Mouse (Mus musculus): Measurements from ENCODE around the gene Sptan1. TPM values are rescaled to one million over a fixed set of nuclear protein-coding genes. Genes with fewer than 3 reads are reported as not detected.

The Sptan1 gene
- polyA plus RNA-seq, 1 experiment from 2014 or later = 156 TPM

DNA sequence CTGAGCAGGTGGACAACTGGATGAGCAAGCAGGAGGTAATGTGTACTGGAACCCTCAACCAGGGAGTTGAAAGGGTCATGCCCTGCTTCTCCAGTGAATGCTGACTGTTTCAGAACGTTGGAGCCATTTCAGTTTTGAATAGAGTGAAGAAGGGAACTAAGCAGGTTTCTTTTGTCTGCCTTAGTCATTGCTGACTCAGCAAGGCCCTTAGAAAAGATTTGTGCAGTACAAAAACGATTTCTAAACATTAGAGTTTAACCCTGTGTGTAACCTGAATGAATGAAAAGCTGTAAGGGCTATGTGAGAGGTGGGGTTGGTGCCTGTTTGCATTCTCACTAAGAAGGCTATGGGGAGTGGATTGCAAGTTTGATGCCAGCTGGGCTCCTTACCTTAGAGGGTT lies 26.6 kb downstream of the Sptan1 start:
- H3K4me1 ChIP-seq (ENCODE audit: control insufficient read depth in 2 of 2, insufficient read depth in 2 of 2, low read length in 2 of 2) = no peaks in the 10 kb centered on the region
- WGBS = 54% methylated on average over 2 of the region's 2 CpGs
- ATAC-seq (ENCODE audit: insufficient number of reproducible peaks, insufficient read depth, low FRiP score, low read depth) = no peak

DNA sequence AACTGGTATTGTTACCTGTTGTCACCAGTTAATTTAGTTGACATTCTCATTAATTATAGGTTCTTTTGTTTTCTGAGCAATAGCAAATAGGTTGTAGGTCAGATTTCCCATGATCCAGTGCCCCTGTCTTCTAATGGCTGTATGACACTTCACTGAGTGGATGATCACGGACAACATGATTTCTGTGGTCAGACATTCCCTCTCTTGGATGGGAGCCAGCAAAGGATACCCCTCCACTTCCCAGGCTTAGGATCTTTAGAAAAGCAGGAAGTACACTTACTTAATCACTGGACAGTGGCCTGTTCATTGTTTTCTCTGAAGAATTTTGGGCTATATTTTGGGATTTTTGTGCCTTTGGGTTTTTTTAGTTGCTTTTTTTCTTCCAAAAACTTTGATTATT lies 43.7 kb downstream of the Sptan1 start:
- no peak overlapping the region for H3K4me3 ChIP-seq (ENCODE audit: control insufficient read depth in 1 of 2, insufficient read depth in 1 of 2, low read depth in 1 of 2, low read length in 2 of 2)
- no peaks in the 10 kb centered on the region for H3K9me3 ChIP-seq (ENCODE audit: control insufficient read depth, low read length)
- no peak for ATAC-seq (ENCODE audit: insufficient number of reproducible peaks, insufficient read depth, low FRiP score, low read depth)
- no peak overlapping the region for H3K9ac ChIP-seq (ENCODE audit: low read length)
- H3K27ac ChIP-seq (replicated peaks in 1 of 2; ENCODE audit: control insufficient read depth in 1 of 2, insufficient read depth in 1 of 2, low read depth in 2 of 2, low read length in 2 of 2) = no peak overlapping the region
- 31% methylated on average over 1 of the region's 1 CpGs for WGBS
- no peak overlapping the region for H3K4me2 ChIP-seq (ENCODE audit: low read length)
- no peaks in the 10 kb centered on the region for H3K27me3 ChIP-seq (ENCODE audit: control insufficient read depth, insufficient read depth, low read length)
- no peaks in the 10 kb centered on the region for H3K4me1 ChIP-seq (ENCODE audit: control insufficient read depth in 2 of 2, insufficient read depth in 2 of 2, low read length in 2 of 2)
- H3K36me3 ChIP-seq (ENCODE audit: control insufficient read depth, insufficient read depth, low read length) = peaks cover 100% of the 10 kb centered on the region

More for the DNA sequence above, 26.6 kb downstream of the Sptan1 start:
- Histone ChIP-seq H3K4me2 (ENCODE audit: low read length) (no peak overlapping the region), H3K27ac (replicated peaks in 1 of 2; ENCODE audit: control insufficient read depth in 1 of 2, insufficient read depth in 1 of 2, low read depth in 2 of 2, low read length in 2 of 2) (no peak overlapping the region), H3K9me3 (ENCODE audit: control insufficient read depth, low read length) (no peaks in the 10 kb centered on the region), H3K9ac (ENCODE audit: low read length) (no peak overlapping the region), H3K36me3 (ENCODE audit: control insufficient read depth, insufficient read depth, low read length) (peaks cover 100% of the 10 kb centered on the region), H3K4me3 (ENCODE audit: control insufficient read depth in 1 of 2, insufficient read depth in 1 of 2, low read depth in 1 of 2, low read length in 2 of 2) (no peak overlapping the region), H3K27me3 (ENCODE audit: control insufficient read depth, insufficient read depth, low read length) (no peaks in the 10 kb centered on the region)

DNA sequence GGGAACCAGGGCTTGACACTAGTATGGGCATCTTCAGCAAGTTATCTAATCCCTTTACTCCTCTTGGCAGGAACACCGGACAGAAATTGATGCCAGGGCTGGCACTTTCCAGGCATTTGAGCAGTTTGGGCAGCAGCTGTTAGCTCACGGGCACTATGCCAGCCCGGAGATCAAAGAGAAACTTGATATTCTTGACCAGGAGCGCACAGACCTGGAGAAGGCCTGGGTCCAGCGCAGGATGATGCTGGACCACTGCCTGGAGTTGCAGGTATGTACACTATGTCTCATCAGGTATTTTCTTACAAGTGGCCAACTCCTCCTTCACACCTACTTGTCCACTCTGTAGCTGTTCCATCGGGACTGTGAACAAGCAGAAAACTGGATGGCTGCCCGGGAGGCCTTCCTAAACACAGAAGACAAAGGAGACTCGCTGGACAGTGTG lies 45.5 kb downstream of the Sptan1 start:
- no peak for ATAC-seq (ENCODE audit: insufficient number of reproducible peaks, insufficient read depth, low FRiP score, low read depth)
- no peaks in the 10 kb centered on the region for H3K27me3 ChIP-seq (ENCODE audit: control insufficient read depth, insufficient read depth, low read length)
- no peak overlapping the region for H3K4me3 ChIP-seq (ENCODE audit: control insufficient read depth in 1 of 2, insufficient read depth in 1 of 2, low read depth in 1 of 2, low read length in 2 of 2)
- no peaks in the 10 kb centered on the region for H3K4me1 ChIP-seq (ENCODE audit: control insufficient read depth in 2 of 2, insufficient read depth in 2 of 2, low read length in 2 of 2)
- H3K9ac ChIP-seq (ENCODE audit: low read length) = no peak overlapping the region
- no peaks in the 10 kb centered on the region for H3K9me3 ChIP-seq (ENCODE audit: control insufficient read depth, low read length)
- H3K27ac ChIP-seq (replicated peaks in 1 of 2; ENCODE audit: control insufficient read depth in 1 of 2, insufficient read depth in 1 of 2, low read depth in 2 of 2, low read length in 2 of 2) = no peak overlapping the region
- no peak overlapping the region for H3K4me2 ChIP-seq (ENCODE audit: low read length)
- H3K36me3 ChIP-seq (ENCODE audit: control insufficient read depth, insufficient read depth, low read length) = peaks cover 100% of the 10 kb centered on the region
- 92% methylated on average over 8 of the region's 8 CpGs for WGBS

DNA sequence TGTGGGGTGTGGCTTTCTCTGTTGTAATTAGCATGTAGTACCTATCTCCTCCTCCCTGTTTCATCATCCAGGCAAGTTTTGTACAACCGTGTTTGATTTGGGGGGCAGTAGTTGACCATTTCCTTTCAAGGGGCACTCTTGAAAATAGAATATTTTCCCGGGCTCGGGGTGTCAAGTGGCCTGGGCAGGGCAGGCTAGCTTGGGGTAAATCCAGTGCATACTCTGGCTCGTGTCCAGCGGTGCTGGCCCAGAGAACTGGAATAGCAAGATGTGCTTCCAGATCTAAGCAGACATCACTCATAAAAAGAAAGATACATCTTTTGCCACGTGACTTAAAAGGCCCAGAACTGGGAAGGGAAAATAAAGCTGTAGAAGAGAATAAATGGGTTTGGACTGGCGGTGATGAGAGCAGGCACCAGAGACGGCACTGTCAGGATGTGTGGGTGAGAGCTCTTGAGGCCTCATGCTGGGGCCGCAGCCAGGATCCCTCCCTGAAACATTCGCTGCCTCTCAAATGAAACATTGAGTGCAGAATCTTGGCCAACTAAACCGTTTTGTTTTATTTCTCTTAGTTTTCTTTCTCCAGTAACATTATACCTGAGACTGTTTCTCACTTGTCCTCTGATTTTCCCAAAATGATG lies 49.1 kb downstream of the Sptan1 start:
- H3K4me1 ChIP-seq (ENCODE audit: control insufficient read depth in 2 of 2, insufficient read depth in 2 of 2, low read length in 2 of 2) = no peaks in the 10 kb centered on the region
- H3K9ac ChIP-seq (ENCODE audit: low read length) = no peak overlapping the region
- WGBS = 81% methylated on average over 11 of the region's 11 CpGs
- H3K9me3 ChIP-seq (ENCODE audit: control insufficient read depth, low read length) = no peaks in the 10 kb centered on the region
- ATAC-seq (ENCODE audit: insufficient number of reproducible peaks, insufficient read depth, low FRiP score, low read depth) = no peak
- H3K27ac ChIP-seq (replicated peaks in 1 of 2; ENCODE audit: control insufficient read depth in 1 of 2, insufficient read depth in 1 of 2, low read depth in 2 of 2, low read length in 2 of 2) = no peak overlapping the region
- H3K27me3 ChIP-seq (ENCODE audit: control insufficient read depth, insufficient read depth, low read length) = no peaks in the 10 kb centered on the region
- no peak overlapping the region for H3K4me2 ChIP-seq (ENCODE audit: low read length)
- H3K4me3 ChIP-seq (ENCODE audit: control insufficient read depth in 1 of 2, insufficient read depth in 1 of 2, low read depth in 1 of 2, low read length in 2 of 2) = no peak overlapping the region
- H3K36me3 ChIP-seq (ENCODE audit: control insufficient read depth, insufficient read depth, low read length) = peaks cover 100% of the 10 kb centered on the region

DNA sequence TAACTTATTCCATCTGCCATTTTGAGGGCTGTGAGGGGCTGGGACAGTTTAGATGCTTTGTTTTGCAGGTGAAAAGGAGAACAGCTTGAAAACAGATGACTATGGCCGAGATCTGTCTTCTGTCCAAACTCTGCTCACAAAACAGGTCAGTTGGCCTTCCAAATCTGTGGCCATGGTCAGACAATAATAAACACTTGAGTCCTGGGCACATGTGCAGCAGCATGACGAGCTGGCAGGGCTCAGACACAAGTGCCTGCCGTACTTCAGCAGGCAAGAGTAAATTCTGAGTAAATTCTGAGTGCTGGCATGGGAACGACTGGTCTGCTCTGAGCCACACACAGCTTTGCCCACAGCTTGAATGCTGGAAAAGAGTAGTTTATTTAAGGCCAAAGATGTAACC lies 60.1 kb downstream of the Sptan1 start:
- 81% methylated on average over 4 of the region's 4 CpGs for WGBS
- H3K27me3 ChIP-seq (ENCODE audit: control insufficient read depth, insufficient read depth, low read length) = no peaks in the 10 kb centered on the region
- H3K9ac ChIP-seq (ENCODE audit: low read length) = no peak overlapping the region
- ATAC-seq (ENCODE audit: insufficient number of reproducible peaks, insufficient read depth, low FRiP score, low read depth) = no peak
- H3K27ac ChIP-seq (replicated peaks in 1 of 2; ENCODE audit: control insufficient read depth in 1 of 2, insufficient read depth in 1 of 2, low read depth in 2 of 2, low read length in 2 of 2) = no peak overlapping the region
- no peak overlapping the region for H3K4me3 ChIP-seq (ENCODE audit: control insufficient read depth in 1 of 2, insufficient read depth in 1 of 2, low read depth in 1 of 2, low read length in 2 of 2)
- no peak overlapping the region for H3K4me2 ChIP-seq (ENCODE audit: low read length)
- H3K36me3 ChIP-seq (ENCODE audit: control insufficient read depth, insufficient read depth, low read length) = peaks cover 100% of the 10 kb centered on the region
- H3K9me3 ChIP-seq (ENCODE audit: control insufficient read depth, low read length) = no peaks in the 10 kb centered on the region
- H3K4me1 ChIP-seq (ENCODE audit: control insufficient read depth in 2 of 2, insufficient read depth in 2 of 2, low read length in 2 of 2) = no peaks in the 10 kb centered on the region

DNA sequence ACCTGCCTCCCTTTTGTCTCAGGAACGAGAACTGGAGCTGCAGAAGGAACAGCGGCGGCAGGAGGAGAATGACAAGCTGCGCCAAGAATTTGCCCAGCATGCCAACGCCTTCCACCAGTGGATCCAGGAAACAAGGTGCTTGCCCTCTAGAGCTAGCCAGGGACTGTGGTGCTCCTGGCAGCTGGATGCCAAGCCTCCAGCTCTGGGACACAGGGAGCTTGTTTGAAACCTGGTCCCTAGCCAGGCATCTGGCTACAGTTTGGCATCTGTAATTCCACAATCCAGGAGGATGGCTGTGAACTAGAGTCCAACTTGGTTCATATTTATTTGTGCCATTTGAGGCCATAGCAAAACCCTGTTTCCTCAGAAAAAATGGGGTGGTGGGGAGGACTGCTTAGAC lies 61.6 kb downstream of the Sptan1 start:
- no peaks in the 10 kb centered on the region for H3K27me3 ChIP-seq (ENCODE audit: control insufficient read depth, insufficient read depth, low read length)
- WGBS = 91% methylated on average over 5 of the region's 5 CpGs
- no peak overlapping the region for H3K9ac ChIP-seq (ENCODE audit: low read length)
- ATAC-seq (ENCODE audit: insufficient number of reproducible peaks, insufficient read depth, low FRiP score, low read depth) = no peak
- peaks cover 100% of the 10 kb centered on the region for H3K36me3 ChIP-seq (ENCODE audit: control insufficient read depth, insufficient read depth, low read length)
- H3K9me3 ChIP-seq (ENCODE audit: control insufficient read depth, low read length) = no peaks in the 10 kb centered on the region
- no peak overlapping the region for H3K27ac ChIP-seq (replicated peaks in 1 of 2; ENCODE audit: control insufficient read depth in 1 of 2, insufficient read depth in 1 of 2, low read depth in 2 of 2, low read length in 2 of 2)
- no peaks in the 10 kb centered on the region for H3K4me1 ChIP-seq (ENCODE audit: control insufficient read depth in 2 of 2, insufficient read depth in 2 of 2, low read length in 2 of 2)
- H3K4me2 ChIP-seq (ENCODE audit: low read length) = no peak overlapping the region
- no peak overlapping the region for H3K4me3 ChIP-seq (ENCODE audit: control insufficient read depth in 1 of 2, insufficient read depth in 1 of 2, low read depth in 1 of 2, low read length in 2 of 2)

DNA sequence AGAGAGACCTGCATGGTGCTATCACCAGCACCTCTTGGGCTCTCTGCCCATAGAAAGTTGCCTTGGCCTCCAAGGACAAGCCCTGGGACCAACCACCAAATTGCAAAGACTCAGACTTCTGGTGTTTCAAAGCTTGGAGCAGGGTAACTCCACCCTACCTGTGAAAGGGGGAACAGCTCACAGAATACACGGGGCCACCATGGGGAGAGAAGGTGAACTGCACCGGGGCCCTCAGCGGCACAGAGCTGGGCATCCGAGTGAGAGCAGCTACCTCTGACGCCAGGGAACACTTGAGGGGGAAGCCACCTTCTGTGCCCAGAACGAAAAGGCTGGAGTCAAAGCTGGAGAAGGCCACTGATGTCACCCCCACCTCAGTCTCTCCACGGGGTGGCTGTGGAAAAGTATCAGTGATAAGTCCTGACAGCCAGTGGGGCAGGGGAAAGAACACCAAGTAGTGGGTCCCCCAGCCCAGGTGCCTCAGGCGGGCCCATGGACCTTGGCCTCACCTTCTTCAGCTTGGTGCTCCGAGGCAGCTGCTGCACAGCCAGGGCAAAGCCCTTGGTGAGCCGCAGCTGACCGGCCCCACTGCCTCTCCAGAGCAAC lies 67.0 kb downstream of the Sptan1 start:
- no peak for ATAC-seq (ENCODE audit: insufficient number of reproducible peaks, insufficient read depth, low FRiP score, low read depth)
- H3K36me3 ChIP-seq (ENCODE audit: control insufficient read depth, insufficient read depth, low read length) = peaks cover 58% of the 10 kb centered on the region
- no peak overlapping the region for H3K4me2 ChIP-seq (ENCODE audit: low read length)

DNA sequence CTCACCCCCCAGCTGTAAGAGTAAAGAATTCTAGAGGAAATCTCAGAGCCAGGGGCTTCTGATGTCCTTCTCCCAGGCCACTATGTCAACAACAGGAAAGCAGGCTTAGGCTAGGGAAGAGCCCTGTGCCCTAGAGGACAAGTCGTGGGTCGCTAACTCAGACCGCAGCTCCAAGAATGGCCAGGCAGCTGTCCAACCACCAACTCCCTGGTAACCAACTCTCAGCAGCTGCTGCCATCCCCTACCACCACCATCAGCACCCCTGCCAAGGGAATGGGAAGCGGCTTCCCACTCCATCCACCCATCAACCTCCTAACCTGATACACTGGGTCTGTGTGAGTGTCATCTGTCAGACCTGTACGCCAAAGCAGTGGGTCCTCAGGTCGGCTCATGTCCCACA lies 67.6 kb downstream of the Sptan1 start:
- H3K4me2 ChIP-seq (ENCODE audit: low read length) = no peak overlapping the region
- no peaks in the 10 kb centered on the region for H3K9me3 ChIP-seq (ENCODE audit: control insufficient read depth, low read length)
- no peak overlapping the region for H3K27ac ChIP-seq (replicated peaks in 1 of 2; ENCODE audit: control insufficient read depth in 1 of 2, insufficient read depth in 1 of 2, low read depth in 2 of 2, low read length in 2 of 2)
- WGBS = 75% methylated on average over 6 of the region's 6 CpGs
- H3K4me3 ChIP-seq (ENCODE audit: control insufficient read depth in 1 of 2, insufficient read depth in 1 of 2, low read depth in 1 of 2, low read length in 2 of 2) = no peak overlapping the region
- no peaks in the 10 kb centered on the region for H3K27me3 ChIP-seq (ENCODE audit: control insufficient read depth, insufficient read depth, low read length)
- H3K36me3 ChIP-seq (ENCODE audit: control insufficient read depth, insufficient read depth, low read length) = peaks cover 57% of the 10 kb centered on the region
- ATAC-seq (ENCODE audit: insufficient number of reproducible peaks, insufficient read depth, low FRiP score, low read depth) = no peak
- H3K4me1 ChIP-seq (ENCODE audit: control insufficient read depth in 2 of 2, insufficient read depth in 2 of 2, low read length in 2 of 2) = no peaks in the 10 kb centered on the region
- H3K9ac ChIP-seq (ENCODE audit: low read length) = no peak overlapping the region

More for the DNA sequence above, 67.0 kb downstream of the Sptan1 start:
- 54% methylated on average over 11 of the region's 11 CpGs for WGBS
- Histone ChIP-seq H3K27ac (replicated peaks in 1 of 2; ENCODE audit: control insufficient read depth in 1 of 2, insufficient read depth in 1 of 2, low read depth in 2 of 2, low read length in 2 of 2) (no peak overlapping the region), H3K27me3 (ENCODE audit: control insufficient read depth, insufficient read depth, low read length) (no peaks in the 10 kb centered on the region), H3K9me3 (ENCODE audit: control insufficient read depth, low read length) (no peaks in the 10 kb centered on the region), H3K9ac (ENCODE audit: low read length) (no peak overlapping the region), H3K4me3 (ENCODE audit: control insufficient read depth in 1 of 2, insufficient read depth in 1 of 2, low read depth in 1 of 2, low read length in 2 of 2) (no peak overlapping the region), H3K4me1 (ENCODE audit: control insufficient read depth in 2 of 2, insufficient read depth in 2 of 2, low read length in 2 of 2) (no peaks in the 10 kb centered on the region)

All from heart, embryonic 14.5 days (tissue).